Mouse (Mus musculus): ENCODE data around the gene Gnl1. TPM values are rescaled to one million over a fixed set of nuclear protein-coding genes. Genes with fewer than 3 reads are reported as not detected.
"Not testable (repeated sequence)": the region's sequence is repeated elsewhere in the genome, so short reads cannot be mapped to it uniquely, and the experiment has no call there.

The Gnl1 gene
- polyA plus RNA-seq, 1 experiment from 2014 or later, result 34.5 TPM

DNA sequence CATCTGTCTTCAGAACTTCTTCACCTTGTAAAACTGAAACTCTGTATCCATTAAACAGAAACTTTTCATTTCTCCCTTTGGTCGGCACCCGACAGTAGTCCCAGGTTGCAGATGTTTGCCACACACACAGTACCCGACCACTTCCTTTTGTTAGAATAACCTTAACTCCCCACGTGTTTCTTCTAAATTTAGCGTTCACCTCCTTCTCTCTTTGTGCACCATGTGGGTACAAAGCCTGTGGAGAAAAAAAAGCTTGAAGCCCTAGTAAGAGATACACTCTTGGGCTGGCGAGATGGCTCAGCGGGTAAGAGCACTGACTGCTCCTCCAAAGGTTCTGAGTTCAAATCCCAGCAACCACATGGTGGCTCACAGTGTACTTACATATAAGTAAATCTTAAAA is 19.7 kb downstream of the Gnl1 start:
- no peak overlapping the region for H3K4me3 ChIP-seq (ENCODE audit: low read length)
- 0 out of 2 replicates have a peak, but pooled peaks cover 2% of the 10 kb centered on the region for H3K9me3 ChIP-seq (replicated peaks; ENCODE audit: control insufficient read depth, low read length)
- H3K9ac ChIP-seq (ENCODE audit: low read length), result no peak overlapping the region
- H3K27me3 ChIP-seq (ENCODE audit: control insufficient read depth, insufficient read depth, low read length), result no peaks in the 10 kb centered on the region
- peaks cover 20% of the 10 kb centered on the region for H3K4me1 ChIP-seq (ENCODE audit: control insufficient read depth, insufficient read depth, low read length)
- H3K36me3 ChIP-seq (ENCODE audit: control insufficient read depth, insufficient read depth), result no peaks in the 10 kb centered on the region
- no peak overlapping the region for H3K27ac ChIP-seq (ENCODE audit: low read length)
- no peak for ATAC-seq (replicated peaks; ENCODE audit: extremely low read depth, insufficient read depth, low FRiP score)
- no peak overlapping the region; the same call in 1 of the 2 replicates for H3K4me2 ChIP-seq (ENCODE audit: low read depth, low read length)
- WGBS, result 51% methylated on average over 7 of the region's 7 CpGs

DNA sequence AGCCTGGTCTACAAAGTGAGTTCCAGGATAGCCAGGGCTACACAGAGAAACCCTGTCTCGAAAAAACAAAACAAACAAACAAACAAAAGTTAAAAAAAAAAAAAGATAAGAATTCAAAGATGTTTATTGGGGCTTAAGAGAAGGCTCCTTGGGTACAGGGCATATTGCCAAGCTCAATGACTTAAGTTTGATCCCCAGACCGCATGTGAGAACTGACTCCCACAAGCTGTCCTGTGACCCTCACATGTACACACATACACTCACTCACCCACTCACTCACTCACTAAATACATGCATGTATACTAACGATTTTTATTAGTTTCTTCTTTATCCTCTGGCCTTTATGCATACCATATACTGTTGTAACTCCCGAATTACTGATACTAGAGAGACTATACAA is 20.7 kb downstream of the Gnl1 start:
- peaks cover 15% of the 10 kb centered on the region for H3K4me1 ChIP-seq (ENCODE audit: control insufficient read depth, insufficient read depth, low read length)
- no peak overlapping the region for H3K27ac ChIP-seq (ENCODE audit: low read length)
- no peaks in the 10 kb centered on the region for H3K27me3 ChIP-seq (ENCODE audit: control insufficient read depth, insufficient read depth, low read length)
- H3K9me3 ChIP-seq (replicated peaks; ENCODE audit: control insufficient read depth, low read length), result 0 out of 2 replicates have a peak, but pooled peaks cover 2% of the 10 kb centered on the region
- no peak overlapping the region for H3K9ac ChIP-seq (ENCODE audit: low read length)
- H3K4me2 ChIP-seq (ENCODE audit: low read depth, low read length), result no peak overlapping the region
- H3K36me3 ChIP-seq (ENCODE audit: control insufficient read depth, insufficient read depth), result no peaks in the 10 kb centered on the region
- H3K4me3 ChIP-seq (ENCODE audit: low read length), result no peak overlapping the region
- no peak for ATAC-seq (replicated peaks; ENCODE audit: extremely low read depth, insufficient read depth, low FRiP score)
- 86% methylated on average over 4 of the region's 4 CpGs for WGBS

DNA sequence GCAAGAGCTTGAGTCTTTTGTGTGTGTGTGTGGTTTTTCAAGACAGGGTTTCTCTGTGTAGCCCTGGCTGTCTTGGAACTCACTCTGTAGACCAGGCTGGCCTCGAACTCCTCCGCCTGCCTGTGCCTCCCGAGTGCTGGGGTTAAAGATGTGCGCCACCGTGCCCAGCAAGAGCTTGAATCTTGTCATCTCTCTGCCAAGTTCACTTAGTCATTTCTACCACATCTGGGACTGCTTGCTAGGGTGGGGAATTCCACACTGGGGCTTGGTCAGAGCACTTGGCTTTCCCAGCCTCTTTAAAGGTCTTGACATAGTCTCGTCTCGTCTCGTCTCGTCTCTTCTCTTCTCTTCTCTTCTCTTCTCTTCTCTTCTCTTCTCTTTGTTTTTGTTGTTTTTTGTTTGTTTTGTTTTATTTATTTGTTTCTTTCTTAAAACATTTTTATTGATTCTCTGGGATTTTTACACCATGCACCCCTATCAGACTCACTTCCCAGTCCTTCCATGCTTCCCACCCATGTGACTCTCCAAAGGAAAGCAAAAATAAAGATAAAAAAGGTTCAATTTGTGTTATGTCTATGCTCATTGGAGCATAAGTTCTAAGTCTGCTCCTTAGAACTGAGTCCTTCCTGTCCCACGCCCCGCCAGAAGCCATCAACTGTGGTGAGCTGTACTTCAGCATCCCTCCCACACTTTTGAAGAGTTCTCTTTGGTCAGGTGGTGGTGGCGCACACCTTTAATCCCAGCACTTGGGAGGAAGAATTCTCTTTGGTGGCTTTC is 21.7 kb downstream of the Gnl1 start:
- 93% methylated on average over 12 of the region's 12 CpGs for WGBS
- H3K9me3 ChIP-seq (replicated peaks; ENCODE audit: control insufficient read depth, low read length), result 0 out of 2 replicates have a peak, but pooled peaks cover 2% of the 10 kb centered on the region
- no peak overlapping the region for H3K27ac ChIP-seq (ENCODE audit: low read length)
- peaks cover 13% of the 10 kb centered on the region for H3K4me1 ChIP-seq (ENCODE audit: control insufficient read depth, insufficient read depth, low read length)
- H3K4me3 ChIP-seq (ENCODE audit: low read length), result no peak overlapping the region
- no peak overlapping the region for H3K4me2 ChIP-seq (ENCODE audit: low read depth, low read length)
- no peak overlapping the region for H3K9ac ChIP-seq (ENCODE audit: low read length)
- no peaks in the 10 kb centered on the region for H3K27me3 ChIP-seq (ENCODE audit: control insufficient read depth, insufficient read depth, low read length)
- no peaks in the 10 kb centered on the region for H3K36me3 ChIP-seq (ENCODE audit: control insufficient read depth, insufficient read depth)
- ATAC-seq (replicated peaks; ENCODE audit: extremely low read depth, insufficient read depth, low FRiP score), result no peak

DNA sequence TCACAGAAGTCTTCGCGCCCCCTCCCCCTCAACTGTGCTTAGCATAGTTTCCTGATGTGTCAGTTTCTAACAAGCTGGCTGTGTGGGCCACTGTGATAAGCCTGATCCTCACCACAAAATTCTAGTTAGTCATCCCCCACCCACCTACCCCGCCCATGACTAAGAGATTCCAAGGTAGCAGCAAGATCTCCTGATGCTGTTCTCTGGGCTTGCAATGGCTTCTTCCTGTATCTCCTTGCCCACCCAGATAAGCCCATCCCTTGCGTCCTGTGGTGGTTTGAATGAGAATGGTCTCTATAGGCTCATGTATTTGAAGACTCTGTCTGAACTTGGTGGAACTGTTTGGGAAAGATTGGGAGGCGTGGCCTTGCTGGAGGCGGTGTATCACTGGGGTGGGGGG is 22.3 kb downstream of the Gnl1 start:
- no peak overlapping the region for H3K4me3 ChIP-seq (ENCODE audit: low read length)
- WGBS, result 90% methylated on average over 6 of the region's 6 CpGs
- no peaks in the 10 kb centered on the region for H3K27me3 ChIP-seq (ENCODE audit: control insufficient read depth, insufficient read depth, low read length)
- H3K9ac ChIP-seq (ENCODE audit: low read length), result no peak overlapping the region
- H3K27ac ChIP-seq (ENCODE audit: low read length), result no peak overlapping the region
- ATAC-seq (replicated peaks; ENCODE audit: extremely low read depth, insufficient read depth, low FRiP score), result no peak
- no peaks in the 10 kb centered on the region; the same call in 1 of the 2 replicates for H3K36me3 ChIP-seq (ENCODE audit: control insufficient read depth, insufficient read depth)
- H3K9me3 ChIP-seq (replicated peaks; ENCODE audit: control insufficient read depth, low read length), result peaks cover 2% of the 10 kb centered on the region; the same call in 1 of the 2 replicates
- H3K4me1 ChIP-seq (ENCODE audit: control insufficient read depth, insufficient read depth, low read length), result peaks cover 13% of the 10 kb centered on the region
- H3K4me2 ChIP-seq (ENCODE audit: low read depth, low read length), result no peak overlapping the region

- H3K4me1 ChIP-seq (ENCODE audit: control insufficient read depth, insufficient read depth, low read length), result 0 out of 2 replicates have a peak, but pooled peaks cover 3% of the 10 kb centered on the region
- H3K36me3 ChIP-seq (ENCODE audit: control insufficient read depth, insufficient read depth), result no peaks in the 10 kb centered on the region; the same call in 1 of the 2 replicates
- no peak overlapping the region for H3K27ac ChIP-seq (ENCODE audit: low read length)
- WGBS, result 90% methylated on average over 7 of the region's 7 CpGs
- H3K9me3 ChIP-seq (replicated peaks; ENCODE audit: control insufficient read depth, low read length), result peaks cover 2% of the 10 kb centered on the region; the same call in 1 of the 2 replicates
- no peaks in the 10 kb centered on the region for H3K27me3 ChIP-seq (ENCODE audit: control insufficient read depth, insufficient read depth, low read length)
- no peak overlapping the region for H3K9ac ChIP-seq (ENCODE audit: low read length)
- H3K4me2 ChIP-seq (ENCODE audit: low read depth, low read length), result no peak overlapping the region
- ATAC-seq (replicated peaks; ENCODE audit: extremely low read depth, insufficient read depth, low FRiP score), result no peak
- no peak overlapping the region for H3K4me3 ChIP-seq (ENCODE audit: low read length)
Observed at GRCm38 (mm10) chr17:36003331-36003730, 23.7 kb downstream of the Gnl1 start.

GRCm38 (mm10) chr17:36004409-36004808 is 24.8 kb downstream of the Gnl1 start:
- H3K4me2 ChIP-seq (ENCODE audit: low read depth, low read length); H3K27me3 ChIP-seq (ENCODE audit: control insufficient read depth, insufficient read depth, low read length); ATAC-seq (replicated peaks; ENCODE audit: extremely low read depth, insufficient read depth, low FRiP score); H3K36me3 ChIP-seq (ENCODE audit: control insufficient read depth, insufficient read depth); H3K27ac ChIP-seq (ENCODE audit: low read length); H3K4me3 ChIP-seq (ENCODE audit: low read length); H3K4me1 ChIP-seq (ENCODE audit: control insufficient read depth, insufficient read depth, low read length); H3K9me3 ChIP-seq (replicated peaks; ENCODE audit: control insufficient read depth, low read length); H3K9ac ChIP-seq (ENCODE audit: low read length): not testable (repeated sequence)
- WGBS, result 87% methylated on average over 7 of the region's 7 CpGs

DNA sequence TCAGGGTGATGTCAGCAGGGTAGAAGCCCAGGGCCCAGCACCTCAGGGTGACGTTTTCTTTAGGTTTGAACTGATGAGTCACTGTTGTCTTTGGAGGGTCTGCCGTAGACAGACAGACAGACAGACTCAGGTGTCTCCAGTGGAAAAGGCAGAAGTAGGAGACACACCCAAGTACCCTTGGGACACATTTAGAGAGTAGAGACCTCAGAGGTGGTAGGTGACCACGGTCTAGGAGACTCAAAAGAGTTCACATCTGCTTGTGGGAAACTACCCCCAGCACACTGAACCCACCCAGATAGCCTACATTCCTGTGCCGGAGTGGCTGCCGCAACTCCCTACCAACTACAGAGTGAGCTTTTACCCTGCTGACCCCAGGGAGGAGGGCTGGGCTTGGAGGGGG is 35.3 kb downstream of the Gnl1 start:
- Histone ChIP-seq H3K9me3 (replicated peaks; ENCODE audit: control insufficient read depth, low read length) (no peaks in the 10 kb centered on the region), H3K27me3 (ENCODE audit: control insufficient read depth, insufficient read depth, low read length) (no peaks in the 10 kb centered on the region), H3K4me3 (ENCODE audit: low read length) (no peak overlapping the region), H3K27ac (ENCODE audit: low read length) (no peak overlapping the region), H3K4me1 (ENCODE audit: control insufficient read depth, insufficient read depth, low read length) (no peaks in the 10 kb centered on the region), H3K9ac (ENCODE audit: low read length) (no peak overlapping the region), H3K4me2 (ENCODE audit: low read depth, low read length) (no peak overlapping the region), H3K36me3 (ENCODE audit: control insufficient read depth, insufficient read depth) (peaks cover 9% of the 10 kb centered on the region; the same call in 1 of the 2 replicates)
- 86% methylated on average over 5 of the region's 5 CpGs for WGBS
- ATAC-seq (replicated peaks; ENCODE audit: extremely low read depth, insufficient read depth, low FRiP score), result no peak

- H3K36me3 ChIP-seq (ENCODE audit: control insufficient read depth, insufficient read depth), result peaks cover 9% of the 10 kb centered on the region; the same call in 1 of the 2 replicates
- H3K4me2 ChIP-seq (ENCODE audit: low read depth, low read length), result no peak overlapping the region
- H3K9me3 ChIP-seq (replicated peaks; ENCODE audit: control insufficient read depth, low read length), result no peaks in the 10 kb centered on the region
- H3K9ac ChIP-seq (ENCODE audit: low read length), result no peak overlapping the region
- H3K27ac ChIP-seq (ENCODE audit: low read length), result no peak overlapping the region
- 82% methylated on average over 5 of the region's 5 CpGs for WGBS
- H3K4me3 ChIP-seq (ENCODE audit: low read length), result no peak overlapping the region
- no peaks in the 10 kb centered on the region for H3K27me3 ChIP-seq (ENCODE audit: control insufficient read depth, insufficient read depth, low read length)
- H3K4me1 ChIP-seq (ENCODE audit: control insufficient read depth, insufficient read depth, low read length), result no peaks in the 10 kb centered on the region
- no peak for ATAC-seq (replicated peaks; ENCODE audit: extremely low read depth, insufficient read depth, low FRiP score)
Observed at GRCm38 (mm10) chr17:36017046-36017445, 37.4 kb downstream of the Gnl1 start.

DNA sequence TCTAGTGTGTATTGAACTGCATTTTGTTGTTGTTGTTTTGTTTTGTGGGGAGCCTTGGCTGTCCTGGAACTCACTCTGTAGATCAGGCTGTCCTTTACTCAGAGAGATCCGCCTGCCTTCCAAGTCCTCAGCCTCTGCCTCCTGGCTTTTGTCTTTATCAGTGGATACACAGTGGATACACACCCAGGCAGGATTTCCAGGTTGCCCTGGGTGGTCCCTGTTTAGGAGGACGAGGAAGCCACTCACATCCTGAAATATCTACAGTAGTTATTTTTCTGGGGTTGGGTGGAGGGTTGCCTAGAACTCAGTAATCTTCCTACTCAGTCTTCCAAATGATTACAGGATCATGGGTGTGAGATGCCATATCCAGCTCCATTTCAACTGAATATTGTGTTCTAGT is 39.3 kb downstream of the Gnl1 start:
- Histone ChIP-seq H3K27ac (ENCODE audit: low read length) (no peak overlapping the region), H3K9me3 (replicated peaks; ENCODE audit: control insufficient read depth, low read length) (no peaks in the 10 kb centered on the region), H3K27me3 (ENCODE audit: control insufficient read depth, insufficient read depth, low read length) (no peaks in the 10 kb centered on the region), H3K36me3 (ENCODE audit: control insufficient read depth, insufficient read depth) (peaks cover 9% of the 10 kb centered on the region; the same call in 1 of the 2 replicates), H3K4me3 (ENCODE audit: low read length) (no peak overlapping the region), H3K9ac (ENCODE audit: low read length) (no peak overlapping the region), H3K4me1 (ENCODE audit: control insufficient read depth, insufficient read depth, low read length) (peaks cover 6% of the 10 kb centered on the region), H3K4me2 (ENCODE audit: low read depth, low read length) (no peak overlapping the region)
- WGBS, result 36% methylated on average over 2 of the region's 2 CpGs
- ATAC-seq (replicated peaks; ENCODE audit: extremely low read depth, insufficient read depth, low FRiP score), result no peak
